Mouse (Mus musculus) limb, embryonic 11.5 days (tissue): ENCODE data around the gene 5430427O19Rik. TPM values are rescaled to one million over a fixed set of nuclear protein-coding genes. Genes with fewer than 3 reads are reported as not detected.

Experiments
- polyA plus RNA-seq: library from polyadenylated mRNA; unstranded; fragments of >200 nt; fragmentation: Nextera tagmentation; extraction: Ambion mirVana; gene quantifications from 2 replicates; pipeline ENCODE4 v1.2.1, GENCODE M21; 2014

Gene 5430427O19Rik
- polyA plus RNA-seq, 1 experiment from 2014 or later: 0.09 TPM

Other genes with a start within 250 kb of the 5430427O19Rik start
- gene Gk, start 93.5 kb upstream of the 5430427O19Rik start, polyA plus RNA-seq: 5.3 and 5.7 TPM in 2 replicates
- not detected in 2 replicates for gene Samt3, start 173.8 kb downstream of the 5430427O19Rik start, polyA plus RNA-seq